Mouse (Mus musculus): ENCODE measurements around the gene Gm9887. TPM values are rescaled to one million over a fixed set of nuclear protein-coding genes. Genes with fewer than 3 reads are reported as not detected.

The Gm9887 gene
- 1.9 and 5.4 TPM in 2 replicates for polyA plus RNA-seq (2012; rRNA removed)

- peak; percentile 98 for TF ChIP-seq POLR2A (IDR thresholded peaks at IDR 0.05; ENCODE audit: low read depth, low read length)
- no peak for TF ChIP-seq CTCF (IDR thresholded peaks at IDR 0.05; ENCODE audit: extremely low read depth, insufficient read length, insufficient replicate concordance, low read depth, low read length)
- WGBS, result under 1% methylated on average over 109 of the region's 121 CpGs
- no peaks in the 10 kb centered on the region for H3K27me3 ChIP-seq (ENCODE audit: control insufficient read depth, insufficient read depth, low read length)
- peak within 1 kb of the TSS; percentile 89 for H3K4me3 ChIP-seq (ENCODE audit: low read depth, low read length)
- H3K27ac ChIP-seq (ENCODE audit: insufficient read depth, low read depth, low read length), result peak within 1 kb of the TSS; percentile 97
- H3K36me3 ChIP-seq (ENCODE audit: control insufficient read depth, insufficient read depth, low read length), result peaks cover 19% of the 10 kb centered on the region
- H3K4me1 ChIP-seq (ENCODE audit: control insufficient read depth, insufficient read depth, insufficient read length, low read length), result peaks cover 2% of the 10 kb centered on the region; the same call in 1 of the 2 replicates
Measured at GRCm38 (mm10) chr12:69371854-69372671, at the start of gene Gm9887, which contains the start of gene Arf6. Gene Gm9887, minus strand, starts transcription at chr12:69372458. Gene Arf6, plus strand, starts transcription at chr12:69372150.

DNA sequence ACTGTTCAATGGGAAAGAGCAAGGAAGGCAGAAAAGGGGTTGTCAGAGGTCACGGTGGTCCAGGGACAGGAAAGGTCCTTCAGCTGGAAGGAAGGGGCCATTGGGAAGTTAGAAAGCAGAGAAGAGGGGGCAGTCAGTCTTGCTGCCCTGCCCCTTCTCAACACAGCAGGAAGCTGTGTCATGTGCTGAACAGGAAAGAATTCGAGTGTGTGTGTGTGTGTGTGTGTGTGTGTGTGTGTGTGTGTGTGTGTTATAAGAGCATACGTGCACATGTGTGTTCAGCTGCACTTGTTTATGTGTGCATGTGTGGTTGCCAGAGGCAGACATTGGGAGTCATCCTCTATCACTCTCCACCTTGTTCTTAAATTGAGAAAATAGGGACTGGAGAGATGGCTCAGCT lies 48.5 kb upstream of the Gm9887 start:
- H3K27ac ChIP-seq (ENCODE audit: insufficient read depth, low read depth, low read length), result no peak overlapping the region
- peaks cover 24% of the 10 kb centered on the region for H3K4me1 ChIP-seq (ENCODE audit: control insufficient read depth, insufficient read depth, insufficient read length, low read length)
- WGBS, result 71% methylated on average over 3 of the region's 3 CpGs
- H3K27me3 ChIP-seq (ENCODE audit: control insufficient read depth, insufficient read depth, low read length), result no peaks in the 10 kb centered on the region
- no peak overlapping the region for H3K4me3 ChIP-seq (ENCODE audit: low read depth, low read length)
- H3K36me3 ChIP-seq (ENCODE audit: control insufficient read depth, insufficient read depth, low read length), result no peaks in the 10 kb centered on the region
- TF ChIP-seq POLR2A (IDR thresholded peaks at IDR 0.05; ENCODE audit: low read depth, low read length) (no peak), CTCF (IDR thresholded peaks at IDR 0.05; ENCODE audit: extremely low read depth, insufficient read length, insufficient replicate concordance, low read depth, low read length) (no peak)

- Histone ChIP-seq H3K4me1 (ENCODE audit: control insufficient read depth, insufficient read depth, insufficient read length, low read length) (peaks cover 28% of the 10 kb centered on the region), H3K4me3 (ENCODE audit: low read depth, low read length) (no peak overlapping the region), H3K36me3 (ENCODE audit: control insufficient read depth, insufficient read depth, low read length) (no peaks in the 10 kb centered on the region), H3K27ac (ENCODE audit: insufficient read depth, low read depth, low read length) (0 out of 2 replicates have a peak overlapping the region, but pooled peaks have one; percentile 3), H3K27me3 (ENCODE audit: control insufficient read depth, insufficient read depth, low read length) (no peaks in the 10 kb centered on the region)
- TF ChIP-seq CTCF (IDR thresholded peaks at IDR 0.05; ENCODE audit: extremely low read depth, insufficient read length, insufficient replicate concordance, low read depth, low read length) (no peak), POLR2A (IDR thresholded peaks at IDR 0.05; ENCODE audit: low read depth, low read length) (no peak)
- WGBS, result 77% methylated on average over 4 of the region's 4 CpGs
Measured at GRCm38 (mm10) chr12:69419606-69420005, 47.3 kb upstream of the Gm9887 start.

DNA sequence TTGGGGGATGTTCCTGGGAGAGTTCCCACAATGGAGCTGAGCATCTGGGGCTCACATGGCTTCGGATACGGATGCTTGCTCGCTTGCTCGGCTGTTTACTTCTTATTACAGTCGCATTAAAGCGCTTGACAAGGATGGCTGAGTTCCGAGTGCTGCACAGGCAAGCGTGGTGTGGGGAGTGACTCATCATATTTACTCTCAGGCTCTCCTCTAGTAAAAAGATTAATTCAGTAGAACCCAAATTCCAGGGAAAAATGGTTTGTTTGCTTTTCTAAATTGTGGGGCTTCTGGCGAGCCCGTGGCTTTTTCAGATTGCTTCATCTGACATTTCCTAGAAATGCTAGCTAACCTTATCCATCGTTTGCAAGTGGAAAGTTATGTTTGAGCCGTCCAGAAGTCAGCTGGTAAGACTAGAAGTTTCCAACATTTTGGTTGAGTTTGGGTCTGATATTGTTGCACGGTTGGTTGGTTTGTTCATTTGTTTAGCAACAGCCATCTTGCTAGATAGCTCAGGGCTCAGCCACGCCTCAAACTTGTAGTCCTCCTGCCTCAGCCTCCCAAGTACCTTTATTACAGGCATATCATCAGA lies 46.9 kb upstream of the Gm9887 start:
- 69% methylated on average over 14 of the region's 14 CpGs for WGBS
- TF ChIP-seq CTCF (IDR thresholded peaks at IDR 0.05; ENCODE audit: extremely low read depth, insufficient read length, insufficient replicate concordance, low read depth, low read length) (no peak), POLR2A (IDR thresholded peaks at IDR 0.05; ENCODE audit: low read depth, low read length) (no peak)

GRCm38 (mm10) chr12:69418606-69419005 lies 46.3 kb upstream of the Gm9887 start:
- H3K27me3 ChIP-seq (ENCODE audit: control insufficient read depth, insufficient read depth, low read length), result no peaks in the 10 kb centered on the region
- H3K4me3 ChIP-seq (ENCODE audit: low read depth, low read length), result no peak overlapping the region
- WGBS, result 91% methylated on average over 13 of the region's 13 CpGs
- no peak overlapping the region for H3K27ac ChIP-seq (ENCODE audit: insufficient read depth, low read depth, low read length)
- no peaks in the 10 kb centered on the region for H3K36me3 ChIP-seq (ENCODE audit: control insufficient read depth, insufficient read depth, low read length)
- H3K4me1 ChIP-seq (ENCODE audit: control insufficient read depth, insufficient read depth, insufficient read length, low read length), result peaks cover 30% of the 10 kb centered on the region
- TF ChIP-seq CTCF (IDR thresholded peaks at IDR 0.05; ENCODE audit: extremely low read depth, insufficient read length, insufficient replicate concordance, low read depth, low read length) (no peak), POLR2A (IDR thresholded peaks at IDR 0.05; ENCODE audit: low read depth, low read length) (no peak)

More for the DNA sequence above, 46.9 kb upstream of the Gm9887 start:
- Histone ChIP-seq H3K4me1 (ENCODE audit: control insufficient read depth, insufficient read depth, insufficient read length, low read length) (peaks cover 30% of the 10 kb centered on the region), H3K36me3 (ENCODE audit: control insufficient read depth, insufficient read depth, low read length) (no peaks in the 10 kb centered on the region), H3K27ac (ENCODE audit: insufficient read depth, low read depth, low read length) (0 out of 2 replicates have a peak overlapping the region, but pooled peaks have one; percentile 3), H3K27me3 (ENCODE audit: control insufficient read depth, insufficient read depth, low read length) (no peaks in the 10 kb centered on the region), H3K4me3 (ENCODE audit: low read depth, low read length) (no peak overlapping the region)

- Histone ChIP-seq H3K4me1 (ENCODE audit: control insufficient read depth, insufficient read depth, insufficient read length, low read length) (peaks cover 30% of the 10 kb centered on the region), H3K27me3 (ENCODE audit: control insufficient read depth, insufficient read depth, low read length) (no peaks in the 10 kb centered on the region), H3K27ac (ENCODE audit: insufficient read depth, low read depth, low read length) (0 out of 2 replicates have a peak overlapping the region, but pooled peaks have one; percentile 1), H3K36me3 (ENCODE audit: control insufficient read depth, insufficient read depth, low read length) (no peaks in the 10 kb centered on the region), H3K4me3 (ENCODE audit: low read depth, low read length) (no peak overlapping the region)
- WGBS, result 63% methylated on average over 9 of the region's 9 CpGs
- TF ChIP-seq POLR2A (IDR thresholded peaks at IDR 0.05; ENCODE audit: low read depth, low read length) (no peak), CTCF (IDR thresholded peaks at IDR 0.05; ENCODE audit: extremely low read depth, insufficient read length, insufficient replicate concordance, low read depth, low read length) (no peak)
Measured at GRCm38 (mm10) chr12:69417701-69418291, 45.5 kb upstream of the Gm9887 start.

Data from small intestine, adult 2 months (tissue).